Mouse (Mus musculus) small intestine, adult 2 months (tissue): ENCODE data around the gene Rarb.

ENCODE experiments used
- CTCF ChIP-seq: fragments of 200-500 bp; IDR thresholded peaks from 2 replicates; pipeline ENCODE4 v1.5.1; 2012; ENCODE audit warnings: low read depth, mild to moderate bottlenecking, control low read depth, inconsistent platforms, low read length, moderate library complexity, mixed read lengths; ENCODE audit not compliant: insufficient replicate concordance, insufficient read length; ENCODE audit errors: extremely low read depth
- POLR2A ChIP-seq: fragments of 200-500 bp; IDR thresholded peaks from 2 replicates; pipeline ENCODE4 v1.6.1; 2012; ENCODE audit warnings: low read depth, mild to moderate bottlenecking, control low read depth, inconsistent platforms, low read length, moderate library complexity

- TF ChIP-seq CTCF (no peak), POLR2A (no peak)
These were observed 28.8 kb downstream of the Rarb start for GRCm38 (mm10) chr14:16790161-16790560.
